Mouse (Mus musculus): ENCODE data around the gene Mrpl33. TPM values are rescaled to one million over a fixed set of nuclear protein-coding genes. Genes with fewer than 3 reads are reported as not detected.

Mrpl33 gene
- polyA plus RNA-seq, 1 experiment from 2014 or later = 288 TPM

DNA sequence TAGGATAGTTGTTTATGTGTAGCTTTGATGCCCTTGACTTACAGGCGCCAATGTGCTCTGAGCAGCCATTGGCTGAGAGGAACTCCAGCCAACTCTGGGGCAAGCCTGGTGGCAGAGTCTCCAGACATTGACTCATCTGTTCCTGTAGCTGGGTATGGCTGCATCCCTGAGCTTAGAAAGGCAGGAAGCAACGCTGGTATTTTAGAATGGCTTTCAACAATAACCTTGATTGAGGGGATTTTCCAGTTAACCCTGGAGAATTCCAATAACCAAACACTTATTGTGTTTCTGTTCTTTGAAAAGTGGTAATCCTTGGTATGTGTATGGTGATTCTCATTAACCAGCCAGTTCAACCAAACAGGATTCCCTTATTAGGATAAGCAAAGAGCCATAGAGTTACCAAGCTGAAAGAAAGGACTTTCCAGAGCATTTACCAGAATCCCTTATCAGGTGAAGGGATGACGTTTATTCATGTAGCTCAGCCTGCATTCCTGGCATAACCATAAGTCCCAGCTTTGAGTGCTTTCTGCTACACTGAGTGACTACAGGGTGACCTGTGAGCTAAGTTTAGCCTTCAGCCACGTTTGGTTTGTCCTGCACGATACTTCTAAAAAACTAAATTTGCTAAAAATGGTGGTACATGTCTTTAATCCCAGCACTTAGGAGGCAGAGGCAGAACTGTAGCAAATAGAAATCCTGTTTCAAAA lies 28.6 kb upstream of the Mrpl33 start:
- Histone ChIP-seq H3K27ac (ENCODE audit: low read length) (no peak overlapping the region), H3K4me3 (ENCODE audit: low read length) (no peak overlapping the region), H3K4me1 (ENCODE audit: control insufficient read depth, insufficient read depth, low read length) (peaks cover 18% of the 10 kb centered on the region), H3K4me2 (ENCODE audit: low read depth, low read length) (no peak overlapping the region), H3K36me3 (ENCODE audit: control insufficient read depth, insufficient read depth, low read length) (no peaks in the 10 kb centered on the region), H3K27me3 (replicated peaks; ENCODE audit: control insufficient read depth, insufficient read depth, low read length) (no peaks in the 10 kb centered on the region), H3K9me3 (ENCODE audit: control insufficient read depth, low read length) (no peaks in the 10 kb centered on the region), H3K9ac (ENCODE audit: low read depth, low read length) (no peak overlapping the region)
- 64% methylated on average over 5 of the region's 5 CpGs for WGBS
- no peak for ATAC-seq

- Histone ChIP-seq H3K36me3 (ENCODE audit: control insufficient read depth, insufficient read depth, low read length) (no peaks in the 10 kb centered on the region), H3K27me3 (replicated peaks; ENCODE audit: control insufficient read depth, insufficient read depth, low read length) (no peaks in the 10 kb centered on the region), H3K9me3 (ENCODE audit: control insufficient read depth, low read length) (no peaks in the 10 kb centered on the region), H3K4me1 (ENCODE audit: control insufficient read depth, insufficient read depth, low read length) (peaks cover 12% of the 10 kb centered on the region; the same call in 1 of the 2 replicates), H3K9ac (ENCODE audit: low read depth, low read length) (peak overlapping the region; percentile 44; the same call in 1 of the 2 replicates), H3K4me3 (ENCODE audit: low read length) (peak overlapping the region; percentile 9), H3K27ac (ENCODE audit: low read length) (peak overlapping the region; percentile 43; the same call in 1 of the 2 replicates), H3K4me2 (ENCODE audit: low read depth, low read length) (peak overlapping the region; percentile 31)
- peak; percentile 50; the same call in 1 of the 2 replicates for ATAC-seq
- WGBS = 24% methylated on average over 20 of the region's 20 CpGs
Observed at GRCm38 (mm10) chr5:31571023-31571608, 25.6 kb upstream of the Mrpl33 start.

DNA sequence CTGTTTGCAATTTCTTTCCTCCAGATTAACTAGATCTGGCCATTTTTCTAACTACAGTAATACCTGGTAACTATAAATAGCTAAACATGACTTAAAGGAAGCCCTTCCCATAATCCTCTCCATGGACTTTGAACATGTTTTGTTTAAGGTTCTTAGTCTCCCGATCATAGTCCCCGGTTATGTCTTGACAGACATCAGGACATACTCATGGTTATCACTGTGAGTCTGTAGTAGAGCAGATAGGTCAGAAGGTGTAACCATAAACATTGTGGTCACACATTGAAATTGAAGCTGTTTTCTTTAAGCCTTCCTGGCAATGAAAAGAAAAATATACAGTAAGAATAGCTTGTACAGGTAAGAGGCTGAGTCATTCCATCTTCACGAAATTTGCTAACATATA lies 23.0 kb upstream of the Mrpl33 start:
- Histone ChIP-seq H3K9me3 (ENCODE audit: control insufficient read depth, low read length) (no peaks in the 10 kb centered on the region), H3K36me3 (ENCODE audit: control insufficient read depth, insufficient read depth, low read length) (no peaks in the 10 kb centered on the region), H3K4me1 (ENCODE audit: control insufficient read depth, insufficient read depth, low read length) (peaks cover 12% of the 10 kb centered on the region; the same call in 1 of the 2 replicates), H3K27me3 (replicated peaks; ENCODE audit: control insufficient read depth, insufficient read depth, low read length) (no peaks in the 10 kb centered on the region), H3K9ac (ENCODE audit: low read depth, low read length) (no peak overlapping the region), H3K4me2 (ENCODE audit: low read depth, low read length) (no peak overlapping the region), H3K27ac (ENCODE audit: low read length) (no peak overlapping the region), H3K4me3 (ENCODE audit: low read length) (no peak overlapping the region)
- whole genome bisulfite sequencing = 77% methylated on average over 3 of the region's 3 CpGs
- peak; percentile 56; the same call in 1 of the 2 replicates for ATAC-seq

DNA sequence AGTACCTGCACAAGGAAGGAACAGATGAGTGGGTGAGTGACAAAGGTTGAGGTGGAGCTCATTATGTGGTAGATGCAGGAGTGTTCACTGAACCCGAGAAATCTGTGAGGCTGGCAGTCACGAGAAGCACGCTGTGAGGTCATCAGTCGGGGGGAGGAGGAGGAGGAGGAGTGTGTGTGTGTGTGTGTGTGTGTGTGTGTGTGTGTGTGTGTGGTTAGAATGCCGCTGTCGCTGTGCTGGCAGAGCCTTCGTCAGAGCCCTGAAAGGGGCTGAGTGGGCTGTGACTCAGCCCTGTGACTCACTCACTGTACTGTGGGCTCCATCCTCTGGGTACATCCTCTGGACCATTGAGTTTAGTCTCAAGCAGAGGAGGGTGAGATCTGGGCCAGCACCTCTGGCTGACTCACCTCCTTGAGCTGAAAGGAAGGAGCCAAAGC lies 20.2 kb upstream of the Mrpl33 start:
- ATAC-seq = no peak
- no peak overlapping the region for H3K4me3 ChIP-seq (ENCODE audit: low read length)
- no peak overlapping the region for H3K9ac ChIP-seq (ENCODE audit: low read depth, low read length)
- H3K36me3 ChIP-seq (ENCODE audit: control insufficient read depth, insufficient read depth, low read length) = no peaks in the 10 kb centered on the region
- WGBS = 77% methylated on average over 7 of the region's 7 CpGs
- no peak overlapping the region for H3K27ac ChIP-seq (ENCODE audit: low read length)
- H3K9me3 ChIP-seq (ENCODE audit: control insufficient read depth, low read length) = no peaks in the 10 kb centered on the region
- peaks cover 1% of the 10 kb centered on the region; the same call in 1 of the 2 replicates for H3K4me1 ChIP-seq (ENCODE audit: control insufficient read depth, insufficient read depth, low read length)
- H3K27me3 ChIP-seq (replicated peaks; ENCODE audit: control insufficient read depth, insufficient read depth, low read length) = no peaks in the 10 kb centered on the region
- no peak overlapping the region for H3K4me2 ChIP-seq (ENCODE audit: low read depth, low read length)

- no peak for ATAC-seq
- Histone ChIP-seq H3K27ac (ENCODE audit: low read length) (no peak overlapping the region), H3K4me2 (ENCODE audit: low read depth, low read length) (no peak overlapping the region), H3K27me3 (replicated peaks; ENCODE audit: control insufficient read depth, insufficient read depth, low read length) (no peaks in the 10 kb centered on the region), H3K36me3 (ENCODE audit: control insufficient read depth, insufficient read depth, low read length) (no peaks in the 10 kb centered on the region), H3K9ac (ENCODE audit: low read depth, low read length) (no peak overlapping the region), H3K4me3 (ENCODE audit: low read length) (no peak overlapping the region), H3K9me3 (ENCODE audit: control insufficient read depth, low read length) (no peaks in the 10 kb centered on the region), H3K4me1 (ENCODE audit: control insufficient read depth, insufficient read depth, low read length) (no peaks in the 10 kb centered on the region)
- WGBS = 72% methylated on average over 6 of the region's 6 CpGs
Observed at GRCm38 (mm10) chr5:31581263-31581662, 15.5 kb upstream of the Mrpl33 start.

DNA sequence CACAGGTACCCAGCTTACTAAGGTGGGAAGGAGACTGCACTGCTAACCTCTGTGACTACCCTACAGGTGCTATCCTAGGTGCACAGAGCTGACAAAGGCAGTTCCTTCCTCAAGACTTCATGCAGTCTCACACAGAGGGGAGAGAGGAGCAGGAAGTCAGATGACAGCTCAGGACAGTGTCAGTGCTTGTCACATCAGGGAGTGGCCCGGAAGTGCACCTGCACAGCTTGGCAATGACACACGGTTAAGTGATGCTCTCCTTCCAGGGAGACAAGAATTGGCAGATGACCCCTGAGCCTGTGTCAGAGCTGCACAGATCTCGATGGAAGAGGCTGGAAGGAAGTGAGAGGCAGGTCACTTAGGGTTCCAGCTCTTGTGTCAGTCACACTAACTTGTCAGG lies 14.8 kb upstream of the Mrpl33 start:
- no peak overlapping the region for H3K9ac ChIP-seq (ENCODE audit: low read depth, low read length)
- H3K4me2 ChIP-seq (ENCODE audit: low read depth, low read length) = no peak overlapping the region
- no peak overlapping the region for H3K27ac ChIP-seq (ENCODE audit: low read length)
- H3K27me3 ChIP-seq (replicated peaks; ENCODE audit: control insufficient read depth, insufficient read depth, low read length) = no peaks in the 10 kb centered on the region
- WGBS = 69% methylated on average over 3 of the region's 3 CpGs
- no peaks in the 10 kb centered on the region for H3K36me3 ChIP-seq (ENCODE audit: control insufficient read depth, insufficient read depth, low read length)
- H3K4me3 ChIP-seq (ENCODE audit: low read length) = no peak overlapping the region
- no peak for ATAC-seq
- H3K9me3 ChIP-seq (ENCODE audit: control insufficient read depth, low read length) = no peaks in the 10 kb centered on the region
- H3K4me1 ChIP-seq (ENCODE audit: control insufficient read depth, insufficient read depth, low read length) = no peaks in the 10 kb centered on the region

- no peak overlapping the region for H3K4me2 ChIP-seq (ENCODE audit: low read depth, low read length)
- ATAC-seq = no peak
- H3K4me3 ChIP-seq (ENCODE audit: low read length) = no peak overlapping the region
- no peaks in the 10 kb centered on the region for H3K27me3 ChIP-seq (replicated peaks; ENCODE audit: control insufficient read depth, insufficient read depth, low read length)
- WGBS = 77% methylated on average over 2 of the region's 2 CpGs
- no peak overlapping the region for H3K9ac ChIP-seq (ENCODE audit: low read depth, low read length)
- no peak overlapping the region for H3K27ac ChIP-seq (ENCODE audit: low read length)
- H3K4me1 ChIP-seq (ENCODE audit: control insufficient read depth, insufficient read depth, low read length) = no peaks in the 10 kb centered on the region
- no peaks in the 10 kb centered on the region for H3K36me3 ChIP-seq (ENCODE audit: control insufficient read depth, insufficient read depth, low read length)
- no peaks in the 10 kb centered on the region for H3K9me3 ChIP-seq (ENCODE audit: control insufficient read depth, low read length)
Observed at GRCm38 (mm10) chr5:31583261-31583660, 13.5 kb upstream of the Mrpl33 start.

DNA sequence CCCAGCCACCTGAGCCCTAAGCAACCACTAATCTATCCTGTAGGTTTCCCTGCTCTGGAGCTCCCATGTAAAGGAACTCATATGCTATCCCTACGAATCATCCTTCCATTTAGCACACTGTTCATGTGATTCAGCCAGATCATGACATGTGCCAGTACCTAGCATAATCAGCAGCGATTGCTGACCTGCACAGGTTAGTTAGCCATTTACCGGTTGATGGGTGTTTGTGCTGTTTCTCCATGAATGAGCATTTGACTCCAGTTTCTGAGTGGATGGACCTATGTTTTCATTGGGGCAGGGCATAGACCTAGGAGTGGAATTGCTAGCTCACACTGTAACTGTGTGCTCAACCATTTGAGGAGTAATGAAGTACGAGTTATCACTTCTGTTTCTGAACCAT lies 11.2 kb upstream of the Mrpl33 start:
- H3K4me3 ChIP-seq (ENCODE audit: low read length) = no peak overlapping the region
- no peak overlapping the region for H3K4me2 ChIP-seq (ENCODE audit: low read depth, low read length)
- no peaks in the 10 kb centered on the region for H3K4me1 ChIP-seq (ENCODE audit: control insufficient read depth, insufficient read depth, low read length)
- H3K9ac ChIP-seq (ENCODE audit: low read depth, low read length) = no peak overlapping the region
- no peaks in the 10 kb centered on the region for H3K27me3 ChIP-seq (replicated peaks; ENCODE audit: control insufficient read depth, insufficient read depth, low read length)
- 96% methylated on average over 4 of the region's 4 CpGs for WGBS
- no peak overlapping the region for H3K27ac ChIP-seq (ENCODE audit: low read length)
- no peaks in the 10 kb centered on the region for H3K36me3 ChIP-seq (ENCODE audit: control insufficient read depth, insufficient read depth, low read length)
- no peak for ATAC-seq
- no peaks in the 10 kb centered on the region for H3K9me3 ChIP-seq (ENCODE audit: control insufficient read depth, low read length)

GRCm38 (mm10) chr5:31588016-31588415 lies 8.7 kb upstream of the Mrpl33 start:
- no peaks in the 10 kb centered on the region for H3K9me3 ChIP-seq (ENCODE audit: control insufficient read depth, low read length)
- no peaks in the 10 kb centered on the region for H3K4me1 ChIP-seq (ENCODE audit: control insufficient read depth, insufficient read depth, low read length)
- no peaks in the 10 kb centered on the region for H3K36me3 ChIP-seq (ENCODE audit: control insufficient read depth, insufficient read depth, low read length)
- no peak overlapping the region for H3K27ac ChIP-seq (ENCODE audit: low read length)
- H3K4me3 ChIP-seq (ENCODE audit: low read length) = no peak overlapping the region
- ATAC-seq = no peak
- no peaks in the 10 kb centered on the region for H3K27me3 ChIP-seq (replicated peaks; ENCODE audit: control insufficient read depth, insufficient read depth, low read length)
- WGBS = 72% methylated on average over 2 of the region's 2 CpGs
- no peak overlapping the region for H3K9ac ChIP-seq (ENCODE audit: low read depth, low read length)
- no peak overlapping the region for H3K4me2 ChIP-seq (ENCODE audit: low read depth, low read length)
